Mouse (Mus musculus): ENCODE results near the gene Phc2. TPM values are rescaled to one million over a fixed set of nuclear protein-coding genes. Genes with fewer than 3 reads are reported as not detected.
A peak's percentile ranks its signal among the peaks of the same experiment; 100 is the strongest.
"Not testable (repeated sequence)": the region's sequence is repeated elsewhere in the genome, so short reads cannot be mapped to it uniquely, and the experiment has no call there.

The Phc2 gene
- polyA plus RNA-seq, 1 experiment from 2014 or later = 35.7 TPM

DNA sequence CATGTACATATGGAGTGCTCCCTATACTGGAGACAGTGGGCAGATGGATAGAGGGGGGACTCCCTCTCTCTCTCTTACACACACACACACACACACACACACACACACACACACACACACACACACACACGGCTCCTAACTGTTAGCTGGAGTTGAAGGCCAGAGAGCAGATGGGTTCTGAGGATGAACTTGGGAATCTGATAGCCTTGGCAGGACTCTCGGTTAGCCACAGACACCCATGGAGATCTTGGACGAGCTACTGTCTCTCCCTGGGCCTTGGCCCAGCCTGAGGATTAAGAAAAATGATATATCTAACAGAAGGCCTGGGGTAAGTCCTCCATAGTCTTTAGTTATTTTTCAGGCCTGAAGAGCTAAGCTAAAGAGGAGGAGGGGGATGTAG is 3.0 kb upstream of the Phc2 start:
- H3K4me1 ChIP-seq = peaks cover 55% of the 10 kb centered on the region

DNA sequence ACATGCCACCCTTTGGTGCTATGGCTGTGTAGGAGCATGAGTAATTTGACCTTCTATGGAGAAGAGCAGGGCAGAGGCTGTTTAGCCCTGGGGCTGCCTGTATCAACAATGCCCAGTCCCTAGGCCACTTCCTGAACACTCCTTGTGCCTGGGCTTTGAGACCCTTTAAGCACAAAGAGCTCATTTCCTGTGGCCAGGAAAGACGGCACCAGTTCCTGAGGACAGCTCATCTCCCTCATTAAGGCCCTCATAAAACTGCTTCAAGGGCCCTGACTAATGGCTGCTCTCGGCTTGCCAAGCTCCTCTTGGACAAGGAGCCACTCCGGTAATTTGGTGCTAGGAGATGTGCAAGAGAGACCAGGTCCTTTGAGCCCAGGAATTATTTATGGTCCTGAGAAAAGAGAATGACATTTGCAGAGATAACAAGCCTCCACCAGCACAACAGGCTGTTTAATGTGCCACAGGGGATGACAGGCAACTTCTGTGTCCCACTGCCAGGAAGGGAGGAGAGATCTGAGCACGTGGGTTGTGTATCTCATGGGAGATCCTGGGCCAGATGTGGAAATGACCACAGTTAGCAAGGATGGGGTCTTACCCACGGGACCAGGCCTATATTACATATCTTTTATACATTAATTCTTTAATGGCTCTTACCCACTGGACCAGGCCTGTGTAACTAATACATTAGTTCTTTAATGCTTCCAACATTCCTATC is 1.8 kb upstream of the Phc2 start:
- Histone ChIP-seq H3K9ac (no peak overlapping the region), H3K27me3 (no peaks in the 10 kb centered on the region), H3K9me3 (no peaks in the 10 kb centered on the region), H3K4me3 (no peak overlapping the region), H3K4me2 (replicated peaks) (no peak overlapping the region), H3K4me1 (peaks cover 60% of the 10 kb centered on the region), H3K36me3 (no peaks in the 10 kb centered on the region), H3K27ac (no peak overlapping the region)
- ATAC-seq (ENCODE audit: low FRiP score, low read depth) = no peak
- 15% methylated on average over 5 of the region's 5 CpGs for WGBS

More for the DNA sequence above, 3.0 kb upstream of the Phc2 start:
- Histone ChIP-seq H3K27ac (no peak overlapping the region), H3K27me3 (no peaks in the 10 kb centered on the region), H3K36me3 (no peaks in the 10 kb centered on the region), H3K9me3 (no peaks in the 10 kb centered on the region), H3K4me2 (replicated peaks) (no peak overlapping the region), H3K4me3 (no peak overlapping the region), H3K9ac (no peak overlapping the region)
- 45% methylated on average over 3 of the region's 3 CpGs for WGBS
- no peak for ATAC-seq (ENCODE audit: low FRiP score, low read depth)

DNA sequence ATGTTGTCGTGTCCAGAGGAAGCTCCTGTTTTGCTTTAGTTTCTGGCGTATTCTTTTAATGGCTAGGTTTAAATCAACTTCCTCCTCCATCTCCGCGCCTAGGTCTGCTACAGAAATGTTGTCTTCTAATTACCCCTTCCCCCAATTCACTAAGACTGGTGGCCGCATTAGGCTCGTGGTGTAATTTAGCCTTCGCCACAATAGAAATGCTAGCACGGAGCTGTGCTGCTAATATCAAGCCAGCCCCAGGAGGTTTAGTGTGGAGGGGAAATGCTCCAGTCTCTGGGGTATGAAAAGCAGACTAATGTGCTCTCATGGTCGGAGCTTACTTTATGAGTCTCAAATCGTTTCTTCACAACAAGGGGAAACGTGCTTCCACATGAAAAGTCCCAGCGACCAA is 944 bp downstream of the Phc2 start:
- H3K27me3 ChIP-seq = no peaks in the 10 kb centered on the region
- peak overlapping the region; percentile 0; the same call in 1 of the 2 replicates for H3K27ac ChIP-seq
- ATAC-seq (ENCODE audit: low FRiP score, low read depth) = no peak
- no peaks in the 10 kb centered on the region for H3K36me3 ChIP-seq
- WGBS = 2% methylated on average over 12 of the region's 12 CpGs
- peak overlapping the region; percentile 76 for H3K4me3 ChIP-seq
- peaks cover 53% of the 10 kb centered on the region for H3K4me1 ChIP-seq
- H3K9me3 ChIP-seq = no peaks in the 10 kb centered on the region
- H3K4me2 ChIP-seq (replicated peaks) = peak overlapping the region; percentile 76
- peak overlapping the region; percentile 71 for H3K9ac ChIP-seq

DNA sequence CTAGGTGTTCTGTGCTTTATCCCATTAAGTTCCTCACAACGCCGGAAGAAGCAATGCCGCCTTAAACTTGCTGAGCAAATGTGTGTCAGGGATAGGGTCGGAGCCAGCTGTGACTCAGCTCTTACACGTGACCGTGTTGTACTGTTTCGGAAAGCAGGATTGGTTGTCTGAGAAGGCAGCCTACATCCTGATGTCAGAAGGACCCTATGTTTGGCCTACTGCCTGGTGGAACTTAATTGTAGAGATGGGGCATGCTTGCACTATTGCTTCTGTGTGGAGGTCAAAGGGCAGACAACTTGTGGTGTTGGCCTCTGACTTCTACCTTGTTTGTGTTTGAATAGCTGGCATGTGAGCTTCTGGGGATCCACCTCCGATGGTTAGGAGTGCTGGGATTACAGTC is 5.7 kb downstream of the Phc2 start:
- no peak overlapping the region for H3K27ac ChIP-seq
- H3K4me3 ChIP-seq = no peak overlapping the region
- no peak overlapping the region for H3K9ac ChIP-seq
- no peaks in the 10 kb centered on the region for H3K36me3 ChIP-seq
- no peaks in the 10 kb centered on the region for H3K9me3 ChIP-seq
- H3K27me3 ChIP-seq = no peaks in the 10 kb centered on the region
- peaks cover 43% of the 10 kb centered on the region for H3K4me1 ChIP-seq
- H3K4me2 ChIP-seq (replicated peaks) = no peak overlapping the region
- 85% methylated on average over 8 of the region's 8 CpGs for WGBS
- no peak for ATAC-seq (ENCODE audit: low FRiP score, low read depth)

DNA sequence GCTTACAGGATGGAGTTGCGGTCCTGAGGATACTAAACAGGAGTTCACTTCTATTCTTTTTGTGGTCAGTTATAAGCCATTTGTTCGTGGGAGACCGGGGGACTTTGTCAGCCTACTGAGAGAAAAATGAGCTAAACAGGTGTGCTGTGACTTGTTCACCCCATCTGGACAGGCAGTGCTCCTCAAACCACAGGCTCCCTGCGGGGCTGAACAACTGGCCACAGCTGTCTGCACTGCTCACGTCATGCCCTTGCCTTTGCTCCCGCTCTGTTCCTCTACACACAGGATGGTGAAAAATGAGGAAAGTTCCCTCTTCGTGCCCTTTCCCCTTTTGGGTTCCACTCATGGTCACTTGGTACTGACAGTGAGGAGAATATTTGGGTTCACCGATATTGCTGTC is 6.6 kb downstream of the Phc2 start:
- Histone ChIP-seq H3K9me3 (no peaks in the 10 kb centered on the region), H3K4me3 (no peak overlapping the region), H3K9ac (no peak overlapping the region), H3K4me2 (replicated peaks) (no peak overlapping the region), H3K27me3 (no peaks in the 10 kb centered on the region), H3K27ac (no peak overlapping the region), H3K36me3 (no peaks in the 10 kb centered on the region), H3K4me1 (peaks cover 34% of the 10 kb centered on the region)
- ATAC-seq (ENCODE audit: low FRiP score, low read depth) = peak; percentile 48; the same call in 1 of the 2 replicates
- WGBS = 70% methylated on average over 8 of the region's 8 CpGs

DNA sequence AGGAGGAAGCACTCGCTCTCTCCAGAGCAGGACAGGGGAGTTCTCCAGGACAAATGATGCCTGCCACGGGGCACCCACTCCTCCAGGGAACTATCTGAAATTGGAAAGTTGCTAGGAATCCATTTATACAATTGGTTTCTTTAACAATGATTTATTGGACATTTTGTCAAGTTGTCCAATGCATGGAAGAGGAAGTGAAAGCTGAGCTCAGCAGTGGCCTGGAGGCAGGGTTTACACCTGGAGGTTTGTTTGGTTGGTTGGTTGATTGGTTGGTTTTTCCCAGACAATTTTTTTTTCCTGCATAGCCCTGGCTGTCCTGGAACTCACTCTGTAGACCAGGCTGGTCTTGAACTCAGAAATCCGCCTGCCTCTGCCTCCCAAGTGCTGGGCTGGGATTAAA is 9.5 kb downstream of the Phc2 start:
- Histone ChIP-seq H3K9ac (no peak overlapping the region), H3K9me3 (no peaks in the 10 kb centered on the region), H3K27ac (no peak overlapping the region), H3K27me3 (no peaks in the 10 kb centered on the region), H3K4me1 (peaks cover 23% of the 10 kb centered on the region), H3K4me3 (no peak overlapping the region), H3K36me3 (no peaks in the 10 kb centered on the region), H3K4me2 (replicated peaks) (no peak overlapping the region)
- ATAC-seq (ENCODE audit: low FRiP score, low read depth) = no peak
- WGBS = 70% methylated on average over 3 of the region's 3 CpGs

DNA sequence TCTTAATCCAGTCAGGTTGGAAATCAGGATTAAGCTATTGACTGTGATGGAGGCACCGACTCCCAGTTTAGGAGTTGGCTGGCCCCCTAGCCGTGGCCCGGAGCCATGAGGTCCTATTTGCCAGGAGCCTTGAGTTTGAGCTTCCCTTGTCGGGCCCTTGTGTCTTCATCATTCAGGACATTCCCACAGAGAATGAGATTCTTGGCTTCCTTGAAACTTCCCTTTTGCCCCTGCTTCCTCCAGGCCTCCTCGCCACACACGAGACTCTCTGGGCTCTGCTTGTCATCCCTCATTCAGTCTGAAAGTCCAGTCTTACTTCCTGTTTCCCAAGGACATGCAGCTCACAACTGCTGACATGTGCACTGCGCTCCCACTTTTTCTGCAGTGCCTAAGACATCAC is 11.9 kb downstream of the Phc2 start:
- H3K9me3 ChIP-seq; H3K27ac ChIP-seq; H3K4me3 ChIP-seq; H3K9ac ChIP-seq; H3K36me3 ChIP-seq; H3K27me3 ChIP-seq; ATAC-seq (ENCODE audit: low FRiP score, low read depth); H3K4me2 ChIP-seq (replicated peaks): not testable (repeated sequence)
- 56% methylated on average over 7 of the region's 7 CpGs for WGBS
- H3K4me1 ChIP-seq = peaks cover 26% of the 10 kb centered on the region

DNA sequence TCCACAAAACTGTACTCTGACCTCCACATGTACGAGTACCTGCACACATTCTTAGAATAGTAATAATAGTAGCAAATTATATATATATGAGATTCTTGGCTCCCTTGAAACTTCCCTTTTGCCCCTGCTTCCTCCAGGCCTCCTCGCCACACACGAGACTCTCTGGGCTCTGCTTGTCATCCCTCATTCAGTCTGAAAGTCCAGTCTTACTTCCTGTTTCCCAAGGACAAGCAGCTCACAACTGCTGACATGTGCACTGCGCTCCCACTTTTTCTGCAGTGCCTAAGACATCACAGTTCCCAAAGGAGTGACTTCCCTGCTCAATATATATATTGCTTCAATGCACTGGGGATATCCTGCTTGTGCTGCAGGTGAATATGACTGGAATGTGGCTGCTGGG is 12.7 kb downstream of the Phc2 start:
- 59% methylated on average over 4 of the region's 4 CpGs for WGBS
- H3K27me3 ChIP-seq; H3K4me2 ChIP-seq (replicated peaks); ATAC-seq (ENCODE audit: low FRiP score, low read depth); H3K9ac ChIP-seq; H3K36me3 ChIP-seq; H3K4me3 ChIP-seq; H3K9me3 ChIP-seq; H3K27ac ChIP-seq: not testable (repeated sequence)
- peaks cover 27% of the 10 kb centered on the region for H3K4me1 ChIP-seq

DNA sequence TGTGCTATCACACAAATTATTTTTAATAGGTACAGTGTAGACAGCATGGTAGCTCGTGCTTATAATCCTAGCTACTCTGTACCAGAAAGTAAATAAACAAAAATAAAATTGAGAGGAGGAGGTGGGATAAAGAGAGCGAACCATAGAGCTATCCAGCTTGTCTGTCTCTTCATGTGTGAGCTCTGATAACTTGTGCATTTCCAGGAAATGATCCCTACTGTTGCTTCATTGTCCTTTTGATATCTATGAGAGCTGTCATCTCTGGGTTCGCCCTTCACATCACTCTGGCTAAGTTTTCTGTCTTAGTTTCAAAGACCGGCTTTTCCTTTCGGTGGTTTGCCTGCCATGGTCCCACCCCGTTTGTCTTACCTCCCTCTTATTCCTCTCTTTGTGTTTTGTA is 14.7 kb downstream of the Phc2 start:
- Histone ChIP-seq H3K27ac (no peak overlapping the region), H3K9me3 (no peaks in the 10 kb centered on the region), H3K4me2 (replicated peaks) (no peak overlapping the region), H3K4me1 (peaks cover 29% of the 10 kb centered on the region), H3K27me3 (no peaks in the 10 kb centered on the region), H3K9ac (no peak overlapping the region), H3K4me3 (no peak overlapping the region), H3K36me3 (no peaks in the 10 kb centered on the region)
- 84% methylated on average over 6 of the region's 6 CpGs for WGBS
- ATAC-seq (ENCODE audit: low FRiP score, low read depth) = no peak

DNA sequence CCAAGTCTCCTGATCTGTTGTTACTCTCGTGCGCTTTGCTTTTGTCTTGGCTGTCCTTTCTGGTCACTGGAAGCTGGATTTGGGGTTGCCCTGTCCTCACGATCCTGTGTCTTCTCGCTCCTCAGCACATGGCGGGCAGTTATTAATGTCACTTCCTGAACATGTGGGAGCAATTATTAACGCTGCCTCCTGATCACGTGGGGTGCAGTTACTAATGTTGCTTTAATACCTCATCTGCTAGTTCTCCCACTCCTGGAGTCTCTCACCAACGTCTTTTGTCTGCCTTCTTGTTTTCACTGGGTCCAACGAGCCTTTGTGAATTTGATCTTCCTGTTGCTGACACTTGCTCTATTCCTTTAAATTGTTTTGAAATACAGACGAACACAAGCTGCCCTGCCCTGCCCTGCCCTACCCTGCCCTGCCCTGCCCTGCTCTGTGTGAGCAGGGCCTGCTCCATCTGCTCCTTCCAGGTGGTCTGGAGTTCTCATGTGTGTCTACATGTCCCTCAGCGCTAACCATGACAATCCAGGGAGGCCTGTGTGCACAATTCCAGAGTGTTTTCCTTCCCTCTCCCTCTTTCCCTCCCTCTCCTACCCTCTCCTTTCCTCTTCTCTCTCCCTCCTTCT is 16.2 kb downstream of the Phc2 start:
- peak overlapping the region; percentile 31; the same call in 1 of the 2 replicates for H3K9ac ChIP-seq
- no peaks in the 10 kb centered on the region for H3K36me3 ChIP-seq
- H3K27ac ChIP-seq = peak overlapping the region; percentile 90
- ATAC-seq (ENCODE audit: low FRiP score, low read depth) = peak; percentile 81
- H3K4me2 ChIP-seq (replicated peaks) = peak overlapping the region; percentile 40
- 10% methylated on average over 11 of the region's 11 CpGs for WGBS
- H3K4me1 ChIP-seq = peaks cover 29% of the 10 kb centered on the region
- H3K9me3 ChIP-seq = no peaks in the 10 kb centered on the region
- no peaks in the 10 kb centered on the region for H3K27me3 ChIP-seq
- no peak overlapping the region for H3K4me3 ChIP-seq

DNA sequence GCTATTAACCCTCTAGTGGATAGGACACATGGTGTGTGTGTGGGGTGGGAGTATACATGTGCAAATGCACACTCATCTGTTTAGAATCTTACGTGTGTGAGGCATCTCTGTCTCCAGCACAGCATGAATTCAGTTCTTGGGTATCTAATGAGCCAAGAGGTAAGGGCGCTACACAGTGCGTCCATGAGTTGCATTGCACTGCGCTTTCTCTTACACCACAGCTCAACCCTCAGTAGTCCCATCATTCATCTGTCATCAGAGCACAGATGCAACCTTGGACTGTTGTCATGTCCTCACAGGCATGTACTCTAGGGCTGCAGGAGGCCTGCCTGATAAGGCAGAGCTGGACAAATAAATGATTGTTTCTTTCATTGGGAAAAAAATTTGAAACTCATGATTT is 18.0 kb downstream of the Phc2 start:
- H3K9me3 ChIP-seq = no peaks in the 10 kb centered on the region
- no peak overlapping the region for H3K27ac ChIP-seq
- H3K4me3 ChIP-seq = no peak overlapping the region
- no peak for ATAC-seq (ENCODE audit: low FRiP score, low read depth)
- no peak overlapping the region for H3K9ac ChIP-seq
- H3K4me1 ChIP-seq = peaks cover 22% of the 10 kb centered on the region
- no peaks in the 10 kb centered on the region for H3K36me3 ChIP-seq
- no peaks in the 10 kb centered on the region for H3K27me3 ChIP-seq
- 91% methylated on average over 4 of the region's 4 CpGs for whole genome bisulfite sequencing
- H3K4me2 ChIP-seq (replicated peaks) = no peak overlapping the region

DNA sequence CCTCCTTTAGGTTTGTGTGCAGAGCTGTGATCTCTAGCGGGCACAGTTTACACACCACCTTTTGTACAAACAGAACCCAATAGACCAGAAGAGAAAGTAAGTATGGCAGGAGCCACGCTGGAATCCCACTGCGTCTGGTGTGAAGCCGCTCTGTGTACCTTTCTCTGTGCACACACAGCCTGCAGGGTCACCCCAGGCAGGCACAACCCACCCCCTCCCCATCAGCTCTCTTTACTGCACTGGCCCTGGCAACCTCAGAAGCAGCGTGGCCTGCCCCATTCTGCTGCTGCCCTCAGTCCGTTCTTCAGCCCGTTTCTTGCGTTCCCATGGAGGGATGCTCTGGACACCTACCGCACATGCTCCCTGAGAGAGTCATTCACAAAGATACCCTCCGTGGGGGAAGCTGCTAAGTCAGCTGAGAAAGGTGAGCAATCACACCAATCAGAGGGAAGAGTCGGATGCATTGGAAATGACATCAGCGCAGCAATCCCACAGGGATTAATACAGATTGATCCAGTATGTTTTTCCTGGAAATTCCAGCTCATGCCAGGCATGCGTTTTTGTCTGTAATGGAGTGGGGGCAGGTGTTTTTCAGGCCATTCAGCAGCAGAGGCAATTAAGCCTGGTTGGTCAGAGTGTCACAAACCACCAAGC is 24.2 kb downstream of the Phc2 start:
- Histone ChIP-seq H3K4me3 (no peak overlapping the region), H3K36me3 (no peaks in the 10 kb centered on the region), H3K9me3 (no peaks in the 10 kb centered on the region), H3K4me2 (replicated peaks) (peak overlapping the region; percentile 30; the same call in 1 of the 2 replicates), H3K4me1 (peaks cover 34% of the 10 kb centered on the region), H3K27ac (peak overlapping the region; percentile 70; the same call in 1 of the 2 replicates), H3K9ac (peak overlapping the region; percentile 0; the same call in 1 of the 2 replicates), H3K27me3 (no peaks in the 10 kb centered on the region)
- ATAC-seq (ENCODE audit: low FRiP score, low read depth) = no peak; the same call in 1 of the 2 replicates
- 45% methylated on average over 13 of the region's 13 CpGs for WGBS
